Mouse (Mus musculus) T-cell, adult 2 months (primary cell): ENCODE data around the gene Gm9817.

Experiments
- DNase-seq: peaks from one replicate; pipeline ENCODE4 v3.0.0; 2022; ENCODE audit warnings: low spot score

Gm9817 gene

DNA sequence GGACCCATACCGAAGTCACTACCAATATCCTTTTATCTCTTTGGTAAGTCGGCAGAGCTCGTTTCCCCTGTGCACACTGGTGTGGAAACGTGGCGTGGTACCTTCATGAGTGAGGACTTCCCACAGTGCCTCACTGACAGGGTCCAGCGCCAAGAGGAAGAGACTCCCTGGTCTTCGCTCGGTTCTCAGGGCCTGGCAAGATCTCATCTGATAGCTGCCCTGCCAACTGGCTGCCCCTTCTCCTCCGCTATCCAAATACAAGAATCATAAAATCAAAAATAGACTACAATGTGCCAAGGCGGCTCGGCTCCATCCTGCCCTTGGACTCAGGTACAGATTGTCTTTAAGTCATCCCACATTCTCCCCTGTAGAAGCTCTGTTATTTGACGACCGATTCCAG is 11.4 kb downstream of the Gm9817 start:
- DNase-seq: no peak

DNA sequence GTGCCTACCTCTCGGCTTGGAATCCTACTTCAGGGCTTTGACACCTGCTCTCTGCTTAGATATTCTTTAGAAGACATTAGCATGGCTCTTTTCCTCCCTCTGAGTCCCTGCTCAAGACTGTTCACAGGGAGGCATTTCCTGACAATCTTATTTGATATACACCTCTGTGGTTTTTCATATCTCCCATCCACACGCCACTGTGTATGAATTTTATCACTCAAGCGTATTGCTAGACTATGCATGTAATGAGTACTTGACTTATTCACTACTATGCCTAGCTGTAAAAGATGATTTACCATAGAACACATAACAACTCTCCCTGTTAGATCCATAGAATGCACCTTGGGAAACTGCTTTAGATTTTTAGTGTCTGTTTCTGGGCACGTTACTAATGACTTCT is 14.3 kb downstream of the Gm9817 start:
- DNase-seq: no peak

DNA sequence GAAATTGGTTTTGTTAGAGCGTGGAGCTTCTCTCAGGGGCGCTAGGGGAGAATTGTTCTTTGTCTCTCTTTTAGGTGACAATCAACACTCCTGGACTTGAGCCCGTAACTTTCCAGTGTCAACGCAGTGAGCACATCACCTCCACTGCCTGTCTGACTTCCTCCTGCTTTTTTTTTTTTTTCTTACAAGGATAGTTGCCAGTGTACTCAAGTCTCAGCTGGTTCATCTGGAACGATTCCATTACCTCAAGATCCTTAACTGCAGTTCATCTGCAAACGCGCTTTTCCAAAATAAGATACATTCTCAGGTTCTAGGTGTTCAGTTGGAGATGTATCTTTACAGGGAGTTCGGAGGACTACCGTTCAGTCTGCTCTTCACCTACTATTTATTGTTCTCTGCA is 16.5 kb downstream of the Gm9817 start:
- DNase-seq: no peak

DNA sequence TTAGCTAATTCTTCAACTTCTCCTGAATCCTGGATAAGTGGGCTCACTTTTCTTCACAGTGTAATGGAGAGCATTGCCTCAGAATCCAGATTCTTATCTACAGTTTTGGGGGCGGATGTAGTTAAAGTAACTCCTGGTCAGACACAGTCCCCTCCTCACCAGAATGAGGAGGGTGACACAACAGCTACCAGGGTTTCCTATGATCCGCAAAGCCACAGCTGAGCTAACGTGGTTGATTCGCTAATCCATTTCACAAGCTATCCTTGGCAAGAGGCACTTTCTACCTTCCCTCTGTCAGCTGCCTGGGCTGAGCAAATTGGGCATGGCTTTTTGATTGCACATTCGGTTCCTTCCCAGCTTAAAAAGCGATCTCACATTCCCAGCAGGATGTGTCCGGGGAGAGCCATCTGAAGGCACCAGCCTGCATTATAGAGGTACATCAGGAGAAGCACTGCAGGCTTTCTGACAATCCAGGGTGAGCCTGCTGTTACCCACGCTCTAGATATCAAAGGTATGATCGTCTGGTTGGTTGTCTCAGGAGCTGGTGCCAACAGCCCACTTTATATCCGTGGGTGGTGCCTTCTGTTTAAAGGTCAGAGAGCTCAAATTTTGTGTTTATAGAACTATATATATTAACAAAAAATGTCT is 21.2 kb downstream of the Gm9817 start:
- DNase-seq: no peak

- no peak for DNase-seq
These were observed 28.0 kb downstream of the Gm9817 start for GRCm38 (mm10) chr13:45106480-45106879.

DNA sequence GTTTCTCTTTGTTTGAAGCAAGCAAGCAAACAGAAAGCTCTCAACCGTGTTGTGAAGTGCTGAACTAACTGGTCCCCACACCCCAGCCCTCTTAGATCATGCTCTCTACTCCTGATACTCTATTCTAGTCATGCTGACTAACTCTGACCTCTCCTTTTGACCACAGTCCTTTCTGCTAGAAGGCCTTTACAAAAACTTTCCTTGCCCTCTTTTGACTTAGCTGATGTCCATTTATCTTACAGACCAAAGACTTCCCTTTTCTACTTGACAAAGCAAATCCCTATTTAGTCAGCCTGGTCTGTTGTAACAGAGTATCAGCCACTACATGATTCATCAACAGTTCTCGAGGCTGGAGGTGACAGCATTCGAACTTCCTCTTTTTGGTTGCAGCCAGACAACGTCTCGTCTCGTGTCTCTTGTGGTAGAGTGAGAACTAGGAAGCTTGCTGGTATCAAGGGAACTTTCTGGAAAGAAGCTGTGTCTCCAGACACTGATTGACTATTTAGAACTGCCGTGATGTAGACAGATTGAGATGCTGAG is 30.4 kb downstream of the Gm9817 start:
- no peak for DNase-seq

DNA sequence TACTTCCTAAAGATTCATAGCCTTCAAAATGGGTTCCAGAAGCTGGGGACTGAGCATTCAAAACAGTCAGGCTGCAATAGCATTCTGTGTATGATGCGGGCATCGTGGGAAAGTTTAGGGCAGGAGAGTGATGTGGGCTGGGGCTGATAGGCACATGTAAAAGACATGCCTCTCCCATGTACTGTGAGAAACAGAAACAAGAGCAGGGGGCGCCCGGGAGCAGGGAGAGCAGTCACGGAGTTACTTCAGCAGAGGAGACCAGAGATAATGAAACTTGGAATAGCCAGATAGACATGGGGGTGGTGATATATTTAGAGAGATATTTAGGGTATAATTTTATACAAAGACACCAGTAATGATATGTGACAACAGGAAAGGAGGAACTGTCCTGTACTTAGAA is 39.9 kb downstream of the Gm9817 start:
- DNase-seq: no peak

GRCm38 (mm10) chr13:45118822-45119221 is 40.3 kb downstream of the Gm9817 start:
- DNase-seq: no peak
